Mouse (Mus musculus): Measurements from ENCODE around the gene Grasp. TPM values are rescaled to one million over a fixed set of nuclear protein-coding genes. Genes with fewer than 3 reads are reported as not detected.

Gene Grasp
- polyA plus RNA-seq, 1 experiment from 2014 or later: 0.35 TPM

DNA sequence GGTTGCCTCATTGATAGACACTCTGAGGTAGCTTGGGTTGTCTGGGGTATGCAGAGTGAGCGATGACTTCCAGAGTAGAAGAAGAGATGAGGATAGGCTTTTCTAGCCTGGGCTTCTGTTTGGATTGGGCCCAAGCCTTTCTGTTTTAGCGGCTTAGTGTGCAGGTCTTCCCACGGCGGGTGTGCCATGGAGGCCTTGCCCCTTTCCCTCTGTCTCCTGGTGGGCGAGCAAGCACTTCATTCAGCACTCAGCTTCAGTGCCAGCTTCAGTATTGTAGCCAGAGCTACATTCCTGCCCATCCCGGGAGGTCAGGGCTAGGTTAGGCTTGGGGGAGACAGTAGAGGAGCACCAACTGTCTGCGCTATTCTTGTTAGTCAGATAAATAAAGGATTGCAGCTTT is 31.3 kb upstream of the Grasp start:
- no peaks in the 10 kb centered on the region for H3K27me3 ChIP-seq (ENCODE audit: insufficient read depth, low read length)
- H3K4me1 ChIP-seq (ENCODE audit: insufficient read depth): peaks cover 54% of the 10 kb centered on the region
- H3K4me2 ChIP-seq (ENCODE audit: low read depth, low read length): no peak overlapping the region
- DNase-seq (no peak), ATAC-seq (no peak)
- H3K36me3 ChIP-seq (replicated peaks; ENCODE audit: insufficient read depth, low read length): peaks cover 8% of the 10 kb centered on the region
- H3K27ac ChIP-seq (ENCODE audit: low read depth): no peak overlapping the region
- H3K9ac ChIP-seq (replicated peaks): no peak overlapping the region
- WGBS (ENCODE audit: insufficient replicate concordance): 69% methylated on average over 7 of the region's 7 CpGs
- H3K4me3 ChIP-seq (ENCODE audit: low read depth, low read length): no peak overlapping the region
- no peaks in the 10 kb centered on the region for H3K9me3 ChIP-seq (ENCODE audit: low read length)
- TF ChIP-seq EP300 (IDR thresholded peaks at IDR 0.05; ENCODE audit: low read depth) (no peak), CTCF (IDR thresholded peaks at IDR 0.05; ENCODE audit: low read depth) (no peak)

DNA sequence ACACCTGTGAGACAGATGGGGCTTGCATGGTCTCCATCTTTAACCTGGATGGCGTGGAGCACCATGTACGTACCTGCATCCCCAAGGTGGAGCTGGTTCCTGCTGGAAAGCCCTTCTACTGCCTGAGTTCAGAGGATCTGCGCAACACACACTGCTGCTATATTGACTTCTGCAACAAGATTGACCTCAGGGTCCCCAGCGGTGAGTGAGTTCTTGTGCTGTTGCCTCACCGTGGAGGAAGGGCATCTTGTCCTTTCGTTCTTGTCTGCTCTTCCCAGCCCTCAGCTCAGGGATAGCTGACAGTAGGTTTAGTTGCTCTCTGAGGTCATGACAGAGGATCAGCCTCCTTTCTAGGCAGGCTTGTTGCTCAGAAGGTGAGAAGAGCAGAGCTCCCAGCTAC is 30.0 kb upstream of the Grasp start:
- DNase-seq: no peak
- Histone ChIP-seq H3K36me3 (replicated peaks; ENCODE audit: insufficient read depth, low read length) (peaks cover 8% of the 10 kb centered on the region), H3K4me1 (ENCODE audit: insufficient read depth) (peaks cover 54% of the 10 kb centered on the region), H3K27me3 (ENCODE audit: insufficient read depth, low read length) (no peaks in the 10 kb centered on the region), H3K4me3 (ENCODE audit: low read depth, low read length) (no peak overlapping the region), H3K27ac (ENCODE audit: low read depth) (peak overlapping the region; percentile 57; the same call in 1 of the 2 replicates), H3K9me3 (ENCODE audit: low read length) (no peaks in the 10 kb centered on the region), H3K9ac (replicated peaks) (no peak overlapping the region), H3K4me2 (ENCODE audit: low read depth, low read length) (no peak overlapping the region)
- 68% methylated on average over 6 of the region's 6 CpGs for WGBS (ENCODE audit: insufficient replicate concordance)
- no peak for ATAC-seq
- no peak for TF ChIP-seq CTCF (IDR thresholded peaks at IDR 0.05; ENCODE audit: low read depth)
- TF ChIP-seq EP300 (IDR thresholded peaks at IDR 0.05; ENCODE audit: low read depth): no peak

DNA sequence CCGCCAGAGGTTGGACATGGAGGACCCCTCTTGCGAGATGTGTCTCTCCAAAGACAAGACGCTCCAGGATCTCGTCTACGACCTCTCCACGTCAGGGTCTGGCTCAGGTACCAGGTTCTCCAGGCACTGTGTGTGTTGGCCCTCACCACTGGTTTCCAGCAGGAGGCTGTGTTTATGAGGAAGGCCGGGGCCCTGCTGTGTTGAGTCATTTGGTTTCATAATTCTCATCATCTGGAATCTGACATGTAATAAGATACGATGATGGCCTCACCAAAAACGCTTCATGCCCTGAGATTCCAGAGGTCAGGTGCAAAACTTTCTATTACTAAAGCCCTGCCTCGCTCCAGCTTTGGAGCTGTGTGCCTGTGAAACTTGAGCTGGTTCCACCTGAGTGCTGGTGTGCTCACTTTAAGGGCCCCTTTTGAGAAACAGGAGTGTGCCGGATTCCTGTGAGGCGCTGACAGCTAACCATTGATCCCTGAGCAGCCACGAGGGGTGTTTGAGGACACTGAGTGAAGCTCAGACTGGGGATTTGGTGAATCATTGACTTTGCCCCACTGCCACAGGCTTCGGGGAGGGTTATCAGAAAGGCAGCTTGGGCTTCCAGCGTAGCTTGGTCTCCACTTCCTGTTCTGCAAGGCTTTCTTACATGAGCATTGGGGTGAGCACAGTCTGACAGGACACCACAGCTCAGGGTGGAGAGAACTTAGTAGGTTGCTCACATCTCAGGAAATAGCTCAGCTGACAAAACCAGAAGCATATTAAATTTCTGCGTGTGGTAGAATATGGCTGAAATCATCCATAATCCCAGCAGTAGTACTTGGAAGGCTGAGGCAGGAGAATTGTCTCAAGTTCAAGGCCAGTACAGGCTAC is 28.8 kb upstream of the Grasp start:
- Histone ChIP-seq H3K27me3 (ENCODE audit: insufficient read depth, low read length) (no peaks in the 10 kb centered on the region), H3K9me3 (ENCODE audit: low read length) (no peaks in the 10 kb centered on the region), H3K4me1 (ENCODE audit: insufficient read depth) (peaks cover 48% of the 10 kb centered on the region), H3K4me3 (ENCODE audit: low read depth, low read length) (no peak overlapping the region), H3K27ac (ENCODE audit: low read depth) (peak overlapping the region; percentile 57), H3K36me3 (replicated peaks; ENCODE audit: insufficient read depth, low read length) (peaks cover 8% of the 10 kb centered on the region), H3K9ac (replicated peaks) (no peak overlapping the region), H3K4me2 (ENCODE audit: low read depth, low read length) (no peak overlapping the region)
- DNase-seq: peak; percentile 59
- TF ChIP-seq EP300 (IDR thresholded peaks at IDR 0.05; ENCODE audit: low read depth): no peak
- no peak for TF ChIP-seq CTCF (IDR thresholded peaks at IDR 0.05; ENCODE audit: low read depth)
- peak; percentile 73 for ATAC-seq
- WGBS (ENCODE audit: insufficient replicate concordance): 57% methylated on average over 16 of the region's 16 CpGs

DNA sequence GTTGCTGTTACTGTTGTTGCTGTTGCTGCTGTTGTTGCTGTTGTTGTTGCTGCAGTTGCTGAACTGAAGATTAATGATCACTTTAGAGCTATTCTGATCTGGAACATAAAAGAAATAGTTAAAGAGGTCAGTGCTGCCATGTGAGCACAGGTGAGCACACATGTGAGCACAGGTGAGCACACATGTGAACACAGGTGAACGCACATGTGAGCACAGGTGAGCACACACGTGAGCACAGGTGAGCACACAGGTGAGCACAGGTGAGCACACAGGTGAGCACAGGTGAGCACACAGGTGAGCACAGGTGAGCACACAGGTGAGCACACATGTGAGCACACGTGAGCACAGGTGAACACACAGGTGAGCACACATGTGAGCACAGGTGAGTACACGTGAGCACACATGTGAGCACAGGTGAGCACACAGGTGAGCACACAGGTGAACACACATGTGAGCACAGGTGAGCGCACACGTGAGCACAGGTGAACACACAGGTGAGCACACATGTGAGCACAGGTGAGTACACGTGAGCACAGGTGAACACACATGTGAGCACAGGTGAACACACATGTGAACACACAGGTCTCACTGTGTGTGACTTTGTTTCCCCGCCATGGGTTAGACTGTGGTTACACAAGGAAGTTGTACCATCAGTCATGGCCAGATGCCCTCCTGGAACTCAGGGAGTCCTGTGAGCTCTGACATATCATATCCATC is 27.8 kb upstream of the Grasp start:
- Histone ChIP-seq H3K36me3 (replicated peaks; ENCODE audit: insufficient read depth, low read length) (peaks cover 16% of the 10 kb centered on the region), H3K4me1 (ENCODE audit: insufficient read depth) (peaks cover 38% of the 10 kb centered on the region)

GRCm38 (mm10) chr15:101196961-101197360 is 27.0 kb upstream of the Grasp start:
- no peaks in the 10 kb centered on the region for H3K9me3 ChIP-seq (ENCODE audit: low read length)
- H3K27me3 ChIP-seq (ENCODE audit: insufficient read depth, low read length): no peaks in the 10 kb centered on the region
- ATAC-seq: no peak
- no peak for DNase-seq
- H3K36me3 ChIP-seq (replicated peaks; ENCODE audit: insufficient read depth, low read length): peaks cover 19% of the 10 kb centered on the region
- H3K9ac ChIP-seq (replicated peaks): no peak overlapping the region
- H3K4me2 ChIP-seq (ENCODE audit: low read depth, low read length): no peak overlapping the region
- TF ChIP-seq EP300 (IDR thresholded peaks at IDR 0.05; ENCODE audit: low read depth) (no peak), CTCF (IDR thresholded peaks at IDR 0.05; ENCODE audit: low read depth) (no peak)
- H3K4me1 ChIP-seq (ENCODE audit: insufficient read depth): peaks cover 31% of the 10 kb centered on the region
- H3K4me3 ChIP-seq (ENCODE audit: low read depth, low read length): no peak overlapping the region
- no peak overlapping the region for H3K27ac ChIP-seq (ENCODE audit: low read depth)

More for the DNA sequence above, 27.8 kb upstream of the Grasp start:
- Histone ChIP-seq H3K27me3 (ENCODE audit: insufficient read depth, low read length) (no peaks in the 10 kb centered on the region), H3K9me3 (ENCODE audit: low read length) (no peaks in the 10 kb centered on the region), H3K9ac (replicated peaks) (no peak overlapping the region), H3K27ac (ENCODE audit: low read depth) (peak overlapping the region; percentile 57), H3K4me3 (ENCODE audit: low read depth, low read length) (no peak overlapping the region), H3K4me2 (ENCODE audit: low read depth, low read length) (no peak overlapping the region)
- DNase-seq (no peak), ATAC-seq (no peak)
- 82% methylated on average over 8 of the region's 8 CpGs for WGBS (ENCODE audit: insufficient replicate concordance)
- TF ChIP-seq CTCF (IDR thresholded peaks at IDR 0.05; ENCODE audit: low read depth) (no peak), EP300 (IDR thresholded peaks at IDR 0.05; ENCODE audit: low read depth) (no peak)

GRCm38 (mm10) chr15:101197497-101198179 is 26.4 kb upstream of the Grasp start:
- no peak overlapping the region for H3K27ac ChIP-seq (ENCODE audit: low read depth)
- H3K4me3 ChIP-seq (ENCODE audit: low read depth, low read length): no peak overlapping the region
- no peak overlapping the region for H3K9ac ChIP-seq (replicated peaks)
- H3K9me3 ChIP-seq (ENCODE audit: low read length): no peaks in the 10 kb centered on the region
- no peak overlapping the region for H3K4me2 ChIP-seq (ENCODE audit: low read depth, low read length)
- TF ChIP-seq EP300 (IDR thresholded peaks at IDR 0.05; ENCODE audit: low read depth) (no peak), CTCF (IDR thresholded peaks at IDR 0.05; ENCODE audit: low read depth) (no peak)
- no peaks in the 10 kb centered on the region for H3K27me3 ChIP-seq (ENCODE audit: insufficient read depth, low read length)
- H3K36me3 ChIP-seq (replicated peaks; ENCODE audit: insufficient read depth, low read length): peaks cover 25% of the 10 kb centered on the region
- DNase-seq (no peak), ATAC-seq (no peak)
- H3K4me1 ChIP-seq (ENCODE audit: insufficient read depth): peaks cover 25% of the 10 kb centered on the region
- WGBS (ENCODE audit: insufficient replicate concordance): 85% methylated on average over 15 of the region's 15 CpGs

All from liver, postnatal 0 days (tissue).